Mouse (Mus musculus): ENCODE results near the gene Tmtc3. TPM values are rescaled to one million over a fixed set of nuclear protein-coding genes. Genes with fewer than 3 reads are reported as not detected.

Gene Tmtc3
- 3.2 TPM for polyA plus RNA-seq (2017; shearing (Covaris generic))

GRCm38 (mm10) chr10:100487097-100487978 is at the start of gene Tmtc3, which contains the start of gene Cep290:
Tmtc3 (minus strand) TSS chr10:100487350.
Cep290 (plus strand) TSS chr10:100487558.

Other genes starting within 250 kb of the Tmtc3 start
- not detected for gene Gm4301, start 151.7 kb downstream of the Tmtc3 start, polyA plus RNA-seq (2017; shearing (Covaris generic))
- not detected for gene Gm4302, start 146.5 kb downstream of the Tmtc3 start, polyA plus RNA-seq (2017; shearing (Covaris generic))
- not detected for gene Gm4303, start 141.4 kb downstream of the Tmtc3 start, polyA plus RNA-seq (2017; shearing (Covaris generic))
- gene Gm4305, start 136.3 kb downstream of the Tmtc3 start, polyA plus RNA-seq (2017; shearing (Covaris generic)): not detected
- not detected for gene Gm4307, start 126.0 kb downstream of the Tmtc3 start, polyA plus RNA-seq (2017; shearing (Covaris generic))
- not detected for gene Gm4312, start 104.8 kb downstream of the Tmtc3 start, polyA plus RNA-seq (2017; shearing (Covaris generic))
- 1.6 TPM for gene Cep290, start 208 bp upstream of the Tmtc3 start, polyA plus RNA-seq (2017; shearing (Covaris generic))
- 8.1 TPM for gene 4930430F08Rik, start 103.1 kb upstream of the Tmtc3 start, polyA plus RNA-seq (2017; shearing (Covaris generic))
- not detected for gene 1700017N19Rik, start 103.1 kb upstream of the Tmtc3 start, polyA plus RNA-seq (2017; shearing (Covaris generic))

Data from CD4-positive, CD25-positive, alpha-beta regulatory T cell (primary cell).